Mouse (Mus musculus): Measurements from ENCODE around the gene Cdk19.
A peak's percentile ranks its signal among the peaks of the same experiment; 100 is the strongest.
"Not testable (repeated sequence)": the region's sequence is repeated elsewhere in the genome, so short reads cannot be mapped to it uniquely, and the experiment has no call there.

Gene Cdk19

GRCm38 (mm10) chr10:40393447-40394143 lies 54.2 kb downstream of the Cdk19 start:
- DNase-seq (ENCODE audit: low spot score) = no peak

GRCm38 (mm10) chr10:40398842-40399241 lies 59.5 kb downstream of the Cdk19 start:
- DNase-seq (ENCODE audit: low spot score) = no peak

- DNase-seq (ENCODE audit: low spot score) = no peak
Observed at GRCm38 (mm10) chr10:40399328-40399727, 60.0 kb downstream of the Cdk19 start.

GRCm38 (mm10) chr10:40400293-40400692 lies 60.9 kb downstream of the Cdk19 start:
- DNase-seq (ENCODE audit: low spot score) = no peak

- peak; percentile 9 for DNase-seq (ENCODE audit: low spot score)
Observed at GRCm38 (mm10) chr10:40406655-40407054, 67.3 kb downstream of the Cdk19 start.

GRCm38 (mm10) chr10:40409336-40409735 lies 70.0 kb downstream of the Cdk19 start:
- no peak for DNase-seq (ENCODE audit: low spot score)

GRCm38 (mm10) chr10:40411370-40411769 lies 72.0 kb downstream of the Cdk19 start:
- DNase-seq (ENCODE audit: low spot score) = no peak

- DNase-seq (ENCODE audit: low spot score) = peak; percentile 36
Observed at GRCm38 (mm10) chr10:40416944-40417343, 77.6 kb downstream of the Cdk19 start.

GRCm38 (mm10) chr10:40419841-40420240 lies 80.5 kb downstream of the Cdk19 start:
- DNase-seq (ENCODE audit: low spot score) = peak; percentile 24

- no peak for DNase-seq (ENCODE audit: low spot score)
Observed at GRCm38 (mm10) chr10:40420703-40421102, 81.3 kb downstream of the Cdk19 start.

GRCm38 (mm10) chr10:40421724-40422123 lies 82.4 kb downstream of the Cdk19 start:
- no peak for DNase-seq (ENCODE audit: low spot score)

- no peak for DNase-seq (ENCODE audit: low spot score)
Observed at GRCm38 (mm10) chr10:40422696-40423095, 83.3 kb downstream of the Cdk19 start.

- DNase-seq (ENCODE audit: low spot score) = not testable (repeated sequence)
Observed at GRCm38 (mm10) chr10:40424428-40424827, 85.1 kb downstream of the Cdk19 start.

- DNase-seq (ENCODE audit: low spot score) = no peak
Observed at GRCm38 (mm10) chr10:40425243-40426095, 86.1 kb downstream of the Cdk19 start.

- no peak for DNase-seq (ENCODE audit: low spot score)
Observed at GRCm38 (mm10) chr10:40426096-40426450, 86.7 kb downstream of the Cdk19 start.

- no peak for DNase-seq (ENCODE audit: low spot score)
Observed at GRCm38 (mm10) chr10:40428633-40429032, 89.3 kb downstream of the Cdk19 start.

GRCm38 (mm10) chr10:40429081-40429480 lies 89.7 kb downstream of the Cdk19 start:
- no peak for DNase-seq (ENCODE audit: low spot score)

GRCm38 (mm10) chr10:40430209-40430608 lies 90.8 kb downstream of the Cdk19 start:
- DNase-seq (ENCODE audit: low spot score) = no peak

- DNase-seq (ENCODE audit: low spot score) = no peak
Observed at GRCm38 (mm10) chr10:40431957-40432356, 92.6 kb downstream of the Cdk19 start.

- DNase-seq (ENCODE audit: low spot score) = no peak
Observed at GRCm38 (mm10) chr10:40432375-40432774, 93.0 kb downstream of the Cdk19 start.

- DNase-seq (ENCODE audit: low spot score) = no peak
Observed at GRCm38 (mm10) chr10:40435402-40435801, 96.0 kb downstream of the Cdk19 start.

- DNase-seq (ENCODE audit: low spot score) = no peak
Observed at GRCm38 (mm10) chr10:40437117-40437516, 97.8 kb downstream of the Cdk19 start.

- no peak for DNase-seq (ENCODE audit: low spot score)
Observed at GRCm38 (mm10) chr10:40440740-40441139, 101.4 kb downstream of the Cdk19 start.

Measured in lung, postnatal 25 days (tissue).